Mouse (Mus musculus): ENCODE measurements at regions not wholly inside any gene's neighbourhood (a gene's known extent, or its start where the extent isn't known, plus 50 kb on each side); places are given as distances from the start of the nearest gene placed in this dataset.

DNA sequence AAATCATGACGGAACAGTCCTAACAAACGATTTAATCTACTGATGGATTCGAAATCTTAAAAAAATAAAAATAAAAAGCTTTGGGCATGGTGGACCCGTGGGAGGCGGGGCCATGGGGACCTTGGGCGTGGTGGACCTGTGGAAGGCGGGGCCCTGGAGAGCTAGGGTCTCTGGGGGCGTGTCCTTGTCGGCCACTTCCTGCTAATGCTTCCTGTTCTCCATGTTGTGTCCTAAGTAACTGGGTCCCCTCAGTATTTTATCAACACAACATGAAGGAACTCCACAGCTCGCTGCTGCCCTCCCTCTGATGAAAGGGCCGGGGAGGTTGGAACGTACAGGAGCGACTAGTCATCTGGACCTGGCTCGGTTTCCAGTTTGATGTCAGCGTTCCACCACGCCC is 75.3 kb upstream of the Plekha5 start:
- TF ChIP-seq CTCF (conservative IDR thresholded peaks at IDR 0.05; ENCODE audit: low read length) (no peak), POU5F1 (IDR thresholded peaks at IDR 0.05; ENCODE audit: borderline replicate concordance, low read length) (no peak)
